Mouse (Mus musculus) monocyte, adult 59 days (primary cell): ENCODE data around the gene Trpm2. TPM values are rescaled to one million over a fixed set of nuclear protein-coding genes. Genes with fewer than 3 reads are reported as not detected.

Source experiments
- total RNA-seq, 2 experiments: library from RNA; stranded (reverse); gene quantifications; one replicate each; pipeline ENCODE4 v1.2.4; 2023

Trpm2 gene
- 100 to 1,000 TPM; 148 to 152 TPM for total RNA-seq

GRCm38 (mm10) chr10:77970481-77970880 lies at the start of gene Trpm2:
Gene Trpm2 (minus strand): TSS chr10:77970563.

GRCm38 (mm10) chr10:78009945-78010293 lies 39.6 kb upstream of the Trpm2 start, which contains the start of gene Pfkl:
Gene Pfkl (minus strand): TSS chr10:78010083.

GRCm38 (mm10) chr10:77978351-77979350 lies 8.3 kb upstream of the Trpm2 start, which contains the start of gene 1810043G02Rik:
Gene 1810043G02Rik (plus strand): TSS chr10:77978524.

GRCm38 (mm10) chr10:77902211-77902893 lies 68.0 kb downstream of the Trpm2 start, which contains the start of gene Lrrc3:
Gene Lrrc3 (minus strand): TSS chr10:77902536.

GRCm38 (mm10) chr10:77861675-77862074 lies 108.7 kb downstream of the Trpm2 start, which contains the start of gene Gm3285:
Gene Gm3285 (plus strand): TSS chr10:77861975.

Other genes starting within 250 kb of the Trpm2 start
- not detected for gene Krtap12-1, start 250.0 kb downstream of the Trpm2 start, total RNA-seq
- not detected for gene Gm10100, start 244.1 kb downstream of the Trpm2 start, total RNA-seq
- gene Gm18596, start 227.9 kb downstream of the Trpm2 start, total RNA-seq = not detected
- gene Gm9736, start 219.2 kb downstream of the Trpm2 start, total RNA-seq = not detected
- not detected for gene Gm3233, start 210.9 kb downstream of the Trpm2 start, total RNA-seq
- gene Gm3238, start 199.2 kb downstream of the Trpm2 start, total RNA-seq = not detected
- not detected for gene Gm7138, start 193.6 kb downstream of the Trpm2 start, total RNA-seq
- gene Gm3250, start 188.0 kb downstream of the Trpm2 start, total RNA-seq = not detected
- gene Gm7137, start 182.4 kb downstream of the Trpm2 start, total RNA-seq = not detected
- gene Gm9639, start 175.5 kb downstream of the Trpm2 start, total RNA-seq = not detected
- not detected for gene Gm19668, start 171.4 kb downstream of the Trpm2 start, total RNA-seq
- not detected for gene Gm9507, start 158.7 kb downstream of the Trpm2 start, total RNA-seq
- gene Gm2696, start 155.9 kb downstream of the Trpm2 start, total RNA-seq = not detected
- not detected for gene Krtap10-4, start 143.5 kb downstream of the Trpm2 start, total RNA-seq
- not detected for gene Krtap10-10, start 134.6 kb downstream of the Trpm2 start, total RNA-seq
- gene Gm36176, start 123.8 kb downstream of the Trpm2 start, total RNA-seq = not detected
- not detected for gene Gm10318, start 117.7 kb downstream of the Trpm2 start, total RNA-seq
- gene Gm3285, start 108.6 kb downstream of the Trpm2 start, total RNA-seq = not detected
- gene Lrrc3, start 68.0 kb downstream of the Trpm2 start, total RNA-seq = under 1 TPM; 0.10 to 0.15 TPM
- gene 1810043G02Rik, start 8.0 kb upstream of the Trpm2 start, total RNA-seq = 10 to 100 TPM; 10.7 to 12.6 TPM
- 10 to 100 TPM; 60.3 to 88.1 TPM for gene Pfkl, start 39.5 kb upstream of the Trpm2 start, total RNA-seq
- gene Dnmt3l, start 71.4 kb upstream of the Trpm2 start, total RNA-seq = not detected
- gene Aire, start 73.0 kb upstream of the Trpm2 start, total RNA-seq = not detected
- 10 to 100 TPM; 46.2 to 50.6 TPM for gene Icosl, start 98.7 kb upstream of the Trpm2 start, total RNA-seq
- 10 to 100 TPM; 27.1 to 27.9 TPM for gene D10Jhu81e, start 199.2 kb upstream of the Trpm2 start, total RNA-seq
- gene Pwp2, start 214.6 kb upstream of the Trpm2 start, total RNA-seq = 10 to 100 TPM; 10.2 to 11.9 TPM